Mouse (Mus musculus): ENCODE data around the gene Dhx8.

- TF ChIP-seq CTCF (IDR thresholded peaks at IDR 0.05) (no peak), EP300 (IDR thresholded peaks at IDR 0.05) (no peak)
These were observed 36.0 kb downstream of the Dhx8 start for GRCm38 (mm10) chr11:101768721-101769120.
